Mouse (Mus musculus) hindbrain, embryonic 14.5 days (tissue): Measurements from ENCODE around the gene Rgs9bp. TPM values are rescaled to one million over a fixed set of nuclear protein-coding genes. Genes with fewer than 3 reads are reported as not detected.
A peak's percentile ranks its signal among the peaks of the same experiment; 100 is the strongest.

Source experiments
- ATAC-seq: fragments of 200-750 bp; cut with Nextera tagmentation; 2 replicates; pipeline ENCODE4 v1.8.0; 2017; ENCODE audit warnings: moderate number of reproducible peaks, mild to moderate bottlenecking, moderate TSS enrichment, moderate library complexity; ENCODE audit not compliant: low FRiP score
- DNase-seq: peaks from one replicate; pipeline ENCODE4 v3.0.0-alpha.2; 2015; ENCODE audit warnings: low spot score
- H3K27ac ChIP-seq: fragments of 300-500 bp; sonication (generic); 2 replicates; pipeline ENCODE4 v1.5.1; 2014; ENCODE audit warnings: mild to moderate bottlenecking, moderate library complexity
- H3K27me3 ChIP-seq: fragments of 300-500 bp; sonication (generic); 2 replicates; pipeline ENCODE4 v1.6.1; 2014; ENCODE audit warnings: mild to moderate bottlenecking, low read length, mixed read lengths; ENCODE audit not compliant: control insufficient read depth, insufficient read depth
- H3K36me3 ChIP-seq: fragments of 300-500 bp; sonication (generic); replicated peaks from 2 replicates; pipeline ENCODE4 v1.6.1; 2014; ENCODE audit not compliant: control insufficient read depth, insufficient read depth
- H3K4me1 ChIP-seq: fragments of 300-500 bp; sonication (generic); replicated peaks from 2 replicates; pipeline ENCODE4 v1.6.1; 2014; ENCODE audit warnings: antibody characterized with exemption, low read length, mixed read lengths; ENCODE audit not compliant: control insufficient read depth, insufficient read depth
- H3K4me2 ChIP-seq: fragments of 300-500 bp; sonication (generic); replicated peaks from 2 replicates; pipeline ENCODE4 v1.6.1; 2014; ENCODE audit warnings: mild to moderate bottlenecking, moderate library complexity
- H3K4me3 ChIP-seq: fragments of 300-500 bp; sonication (generic); replicated peaks from 2 replicates; pipeline ENCODE4 v1.5.1; 2014; ENCODE audit warnings: mild to moderate bottlenecking, low read length
- H3K9ac ChIP-seq: fragments of 300-500 bp; sonication (generic); 2 replicates; pipeline ENCODE4 v1.6.1; 2014
- H3K9me3 ChIP-seq: fragments of 300-500 bp; sonication (generic); 2 replicates; pipeline ENCODE4 v1.6.1; 2016; ENCODE audit warnings: low read length; ENCODE audit not compliant: control insufficient read depth
- WGBS: fragments of 180-500 bp; shearing (Covaris S2); extraction: QIAGEN DNeasy Blood & Tissue Kit; methylation state at CpG from one replicate; pipeline ENCODE4 v1.1.7; 2014; 5-methylcytosine and 5-hydroxymethylcytosine counted together
- polyA plus RNA-seq: library from polyadenylated mRNA; unstranded; fragments of >200 nt; fragmentation: Nextera tagmentation; extraction: Ambion mirVana; gene quantifications from 2 replicates; pipeline ENCODE4 v1.2.1, GENCODE M21; 2014

The Rgs9bp gene
- polyA plus RNA-seq: 0.04 and 0.17 TPM in 2 replicates

DNA sequence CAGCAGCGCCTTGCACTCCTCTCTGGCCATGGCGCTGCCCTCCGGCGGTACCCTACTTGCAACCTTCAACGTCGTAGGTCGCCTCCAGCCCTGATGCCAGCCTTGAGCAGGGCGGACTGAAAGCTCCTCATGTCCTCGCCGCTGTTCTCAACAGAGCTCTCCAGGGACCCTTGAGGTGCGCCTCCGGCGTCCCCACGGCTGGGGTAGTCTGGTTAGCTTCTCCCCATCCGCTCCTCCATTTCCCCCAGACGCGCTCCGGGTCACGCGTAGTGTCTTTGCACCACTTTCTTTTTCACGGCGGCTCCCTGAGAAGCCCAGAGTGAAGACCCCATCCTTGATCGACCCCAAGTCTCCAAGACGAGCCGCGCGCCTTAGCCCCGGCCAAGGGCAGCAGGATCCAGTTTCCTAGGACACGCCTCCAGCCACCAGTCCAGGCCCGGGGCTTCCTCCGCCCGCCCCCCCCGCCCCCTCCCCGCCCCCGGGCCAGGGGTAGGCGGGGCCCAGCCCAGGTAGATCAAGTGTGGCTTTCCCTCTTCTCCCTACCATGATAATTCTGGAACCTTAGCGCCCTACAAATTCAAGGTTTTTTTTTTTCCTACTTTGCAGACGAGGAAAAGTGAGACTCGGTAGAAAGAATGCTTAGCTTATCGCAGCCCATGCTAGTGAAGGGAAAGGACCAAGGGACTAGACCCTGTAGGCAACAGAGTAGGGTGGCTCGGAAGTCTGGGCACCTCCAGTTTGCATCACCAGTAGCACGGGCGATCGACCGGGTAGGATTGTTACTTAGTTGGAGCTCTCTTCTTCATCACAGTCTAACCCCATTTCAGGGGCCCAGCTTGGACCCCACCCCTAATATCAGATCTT lies at the start of gene Rgs9bp:
Rgs9bp (minus strand) TSS at position 392 of the 864 bp plus-strand sequence.
- under 1% methylated on average over 45 of the region's 45 CpGs for WGBS
- no peak within 1 kb of the TSS for H3K27ac ChIP-seq
- ATAC-seq: peak; percentile 59
- no peaks in the 10 kb centered on the region for H3K9me3 ChIP-seq
- no peaks in the 10 kb centered on the region for H3K36me3 ChIP-seq
- no peak for DNase-seq
- H3K4me3 ChIP-seq: peak within 1 kb of the TSS; percentile 68
- H3K27me3 ChIP-seq: peaks cover 32% of the 10 kb centered on the region
- peaks cover 18% of the 10 kb centered on the region for H3K4me1 ChIP-seq
- H3K4me2 ChIP-seq: peak within 1 kb of the TSS; percentile 99
- peak within 1 kb of the TSS; percentile 72 for H3K9ac ChIP-seq

DNA sequence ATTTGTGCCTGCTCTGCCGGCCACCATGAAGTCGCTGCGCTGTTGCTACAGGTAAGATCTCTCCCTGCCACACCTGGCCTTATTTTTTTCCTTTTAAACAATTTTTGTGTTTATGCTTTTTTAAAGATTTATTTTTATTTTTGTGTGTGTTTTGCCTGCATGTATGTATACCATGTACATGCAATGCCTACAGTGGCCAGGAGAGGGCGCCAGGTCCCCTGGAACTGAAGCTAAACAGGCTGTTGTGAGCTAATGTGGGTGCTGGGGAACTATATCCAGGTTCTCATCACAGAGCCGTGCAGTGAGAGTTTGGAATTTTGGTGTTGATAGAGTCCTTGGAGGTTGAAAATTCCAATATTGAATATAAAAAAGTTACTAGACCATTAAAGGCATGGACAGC lies 43.1 kb upstream of the Rgs9bp start:
- Histone ChIP-seq H3K4me1 (no peaks in the 10 kb centered on the region), H3K27ac (no peak overlapping the region), H3K27me3 (no peaks in the 10 kb centered on the region), H3K9ac (no peak overlapping the region), H3K4me3 (no peak overlapping the region), H3K36me3 (peaks cover 77% of the 10 kb centered on the region), H3K4me2 (no peak overlapping the region), H3K9me3 (no peaks in the 10 kb centered on the region)
- 77% methylated on average over 5 of the region's 5 CpGs for whole genome bisulfite sequencing
- no peak for ATAC-seq
- no peak for DNase-seq

GRCm38 (mm10) chr7:35627371-35627770 lies 42.0 kb upstream of the Rgs9bp start:
- peaks cover 71% of the 10 kb centered on the region for H3K36me3 ChIP-seq
- H3K27ac ChIP-seq: no peak overlapping the region
- H3K27me3 ChIP-seq: no peaks in the 10 kb centered on the region
- no peaks in the 10 kb centered on the region for H3K4me1 ChIP-seq
- H3K4me2 ChIP-seq: no peak overlapping the region
- ATAC-seq (no peak), DNase-seq (no peak)
- H3K4me3 ChIP-seq: no peak overlapping the region
- H3K9me3 ChIP-seq: no peaks in the 10 kb centered on the region
- no peak overlapping the region for H3K9ac ChIP-seq
- 93% methylated on average over 10 of the region's 10 CpGs for WGBS

GRCm38 (mm10) chr7:35626038-35626437 lies 40.7 kb upstream of the Rgs9bp start:
- Histone ChIP-seq H3K27ac (no peak overlapping the region), H3K9me3 (no peaks in the 10 kb centered on the region), H3K27me3 (no peaks in the 10 kb centered on the region), H3K4me1 (no peaks in the 10 kb centered on the region), H3K36me3 (peaks cover 75% of the 10 kb centered on the region), H3K9ac (no peak overlapping the region), H3K4me3 (no peak overlapping the region), H3K4me2 (no peak overlapping the region)
- DNase-seq: no peak
- ATAC-seq: no peak
- 97% methylated on average over 5 of the region's 5 CpGs for WGBS

DNA sequence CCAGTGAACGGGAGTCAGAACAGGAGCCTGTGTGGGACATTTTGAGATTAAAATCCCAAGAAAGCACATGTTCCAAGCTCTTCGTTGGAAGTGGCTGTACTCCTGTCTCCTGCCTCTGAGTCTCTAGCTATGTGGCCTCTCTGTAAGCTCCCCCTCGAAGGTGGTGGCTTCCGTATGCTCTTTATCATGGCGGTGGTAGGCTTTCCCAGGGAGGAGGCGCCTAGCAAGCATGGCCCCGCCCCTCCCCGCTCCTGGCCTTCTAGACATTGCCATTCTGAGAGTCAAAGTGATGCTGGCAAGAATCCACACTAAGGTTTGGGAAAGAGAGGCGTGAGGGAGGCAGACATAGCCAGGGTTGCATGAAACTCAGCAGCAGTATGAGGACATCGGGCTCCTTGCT lies 37.2 kb upstream of the Rgs9bp start:
- whole genome bisulfite sequencing: 93% methylated on average over 10 of the region's 10 CpGs
- no peaks in the 10 kb centered on the region for H3K9me3 ChIP-seq
- no peak overlapping the region for H3K9ac ChIP-seq
- no peak overlapping the region for H3K4me3 ChIP-seq
- ATAC-seq: no peak
- no peak overlapping the region for H3K27ac ChIP-seq
- peaks cover 72% of the 10 kb centered on the region for H3K36me3 ChIP-seq
- H3K4me2 ChIP-seq: no peak overlapping the region
- H3K27me3 ChIP-seq: no peaks in the 10 kb centered on the region
- DNase-seq: no peak
- no peaks in the 10 kb centered on the region for H3K4me1 ChIP-seq

DNA sequence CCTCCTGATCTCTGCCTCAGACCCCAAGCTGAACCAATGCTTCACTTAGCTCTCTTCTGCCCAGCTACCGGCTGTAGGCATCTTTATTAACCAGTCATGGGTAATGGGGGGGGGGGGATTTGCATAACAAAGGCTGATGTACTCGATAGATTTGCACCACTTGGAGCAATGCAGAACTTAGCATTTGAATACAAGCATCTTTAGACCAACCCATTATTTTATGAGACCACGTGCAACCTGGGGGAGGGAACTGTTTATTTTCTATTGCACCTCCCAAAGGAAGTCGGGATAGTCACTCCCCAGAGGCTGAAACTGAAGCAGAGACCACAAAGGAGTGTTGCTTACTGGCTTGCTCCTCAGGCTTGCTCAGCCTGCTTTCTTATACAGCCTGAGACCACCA lies 32.1 kb upstream of the Rgs9bp start:
- H3K4me1 ChIP-seq: no peaks in the 10 kb centered on the region
- DNase-seq (no peak), ATAC-seq (no peak)
- 0 out of 2 replicates have a peak, but pooled peaks cover 9% of the 10 kb centered on the region for H3K9me3 ChIP-seq
- H3K36me3 ChIP-seq: peaks cover 74% of the 10 kb centered on the region
- H3K4me3 ChIP-seq: no peak overlapping the region
- 36% methylated on average over 4 of the region's 4 CpGs for WGBS
- H3K27ac ChIP-seq: no peak overlapping the region
- H3K27me3 ChIP-seq: no peaks in the 10 kb centered on the region
- no peak overlapping the region for H3K9ac ChIP-seq
- no peak overlapping the region for H3K4me2 ChIP-seq

DNA sequence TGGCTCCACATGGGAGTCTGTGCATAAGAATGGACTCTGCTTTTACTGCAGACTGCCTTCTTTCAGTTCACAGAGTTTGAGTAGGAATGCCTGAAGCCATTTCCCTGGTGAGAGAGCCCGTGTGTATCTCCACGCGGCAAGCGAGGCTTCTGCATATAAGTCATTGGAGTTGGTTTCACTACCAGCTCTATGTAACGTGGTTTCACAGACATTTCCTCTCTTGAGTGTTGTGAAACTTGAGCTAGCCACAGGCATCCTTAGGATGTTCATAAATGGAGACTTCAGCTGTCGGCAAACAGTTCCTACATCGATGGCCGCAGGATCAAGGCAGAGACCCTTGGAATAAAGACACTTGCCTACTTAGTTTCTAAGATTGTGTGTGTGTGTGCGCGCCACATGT lies 23.9 kb upstream of the Rgs9bp start:
- no peak overlapping the region for H3K4me3 ChIP-seq
- H3K4me2 ChIP-seq: no peak overlapping the region
- DNase-seq: no peak
- no peak overlapping the region for H3K27ac ChIP-seq
- H3K27me3 ChIP-seq: no peaks in the 10 kb centered on the region
- no peaks in the 10 kb centered on the region for H3K9me3 ChIP-seq
- WGBS: 97% methylated on average over 10 of the region's 10 CpGs
- ATAC-seq: no peak
- H3K9ac ChIP-seq: no peak overlapping the region
- H3K36me3 ChIP-seq: peaks cover 68% of the 10 kb centered on the region
- no peaks in the 10 kb centered on the region for H3K4me1 ChIP-seq

- peaks cover 67% of the 10 kb centered on the region for H3K36me3 ChIP-seq
- ATAC-seq (no peak), DNase-seq (no peak)
- no peaks in the 10 kb centered on the region for H3K9me3 ChIP-seq
- H3K4me1 ChIP-seq: no peaks in the 10 kb centered on the region
- H3K9ac ChIP-seq: no peak overlapping the region
- H3K4me3 ChIP-seq: no peak overlapping the region
- H3K27ac ChIP-seq: no peak overlapping the region
- H3K27me3 ChIP-seq: no peaks in the 10 kb centered on the region
- 89% methylated on average over 10 of the region's 10 CpGs for WGBS
- no peak overlapping the region for H3K4me2 ChIP-seq
Measured at GRCm38 (mm10) chr7:35606816-35607215, 21.4 kb upstream of the Rgs9bp start.

DNA sequence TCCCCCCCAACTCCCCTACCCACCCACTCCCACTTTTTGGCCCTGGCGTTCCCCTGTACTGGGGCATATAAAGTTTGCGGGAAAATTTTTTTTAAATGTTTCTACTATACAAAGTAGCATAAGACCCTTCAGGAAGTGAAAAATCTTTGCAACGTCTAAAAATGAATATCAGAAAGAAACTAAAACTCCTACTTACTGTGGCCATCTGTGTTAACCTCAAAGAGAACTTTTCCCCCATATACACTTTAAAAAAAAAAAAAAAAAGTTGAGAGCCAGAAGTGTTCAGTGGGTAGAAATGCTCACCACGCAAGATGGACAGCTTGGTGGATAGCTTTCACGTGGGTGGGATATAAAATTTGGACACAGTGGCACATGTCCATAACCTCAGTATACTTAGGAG lies 17.4 kb upstream of the Rgs9bp start:
- WGBS: 99% methylated on average over 5 of the region's 5 CpGs
- Histone ChIP-seq H3K9me3 (no peaks in the 10 kb centered on the region), H3K27ac (no peak overlapping the region), H3K4me1 (no peaks in the 10 kb centered on the region), H3K9ac (no peak overlapping the region), H3K36me3 (peaks cover 38% of the 10 kb centered on the region), H3K27me3 (no peaks in the 10 kb centered on the region), H3K4me3 (no peak overlapping the region), H3K4me2 (no peak overlapping the region)
- DNase-seq (no peak), ATAC-seq (no peak)
